Mouse (Mus musculus) limb, embryonic 11.5 days (tissue): ENCODE measurements around the gene Rxfp4. TPM values are rescaled to one million over a fixed set of nuclear protein-coding genes. Genes with fewer than 3 reads are reported as not detected.

ENCODE experiments used
- ATAC-seq: fragments of 200-750 bp; cut with Nextera tagmentation; 2 replicates; pipeline ENCODE4 v1.8.0; 2017; ENCODE audit warnings: low read depth; ENCODE audit not compliant: insufficient number of reproducible peaks, low FRiP score, low TSS enrichment
- DNase-seq: peaks from one replicate; pipeline ENCODE4 v3.0.0-alpha.2; 2015; ENCODE audit warnings: low spot score
- H3K27ac ChIP-seq: fragments of 300-500 bp; sonication (generic); replicated peaks from 2 replicates; pipeline ENCODE4 v1.5.1; 2014; ENCODE audit warnings: low read depth, mild to moderate bottlenecking, low read length
- H3K27me3 ChIP-seq: fragments of 300-500 bp; sonication (generic); 2 replicates; pipeline ENCODE4 v1.6.1; 2014; ENCODE audit warnings: mild to moderate bottlenecking, low read length, mixed read lengths; ENCODE audit not compliant: control insufficient read depth, insufficient read depth
- H3K36me3 ChIP-seq: fragments of 300-500 bp; sonication (generic); 2 replicates; pipeline ENCODE4 v1.6.1; 2014; ENCODE audit warnings: mild to moderate bottlenecking, low read length, moderate library complexity, mixed read lengths; ENCODE audit not compliant: control insufficient read depth, insufficient read depth
- H3K4me1 ChIP-seq: fragments of 300-500 bp; sonication (generic); 2 replicates; pipeline ENCODE4 v1.6.1; 2014; ENCODE audit warnings: low read length, mixed read lengths; ENCODE audit not compliant: control insufficient read depth, insufficient read depth
- H3K4me2 ChIP-seq: fragments of 300-500 bp; sonication (generic); 2 replicates; pipeline ENCODE4 v1.6.1; 2014; ENCODE audit warnings: low read depth, mild to moderate bottlenecking, moderate library complexity; ENCODE audit not compliant: severe bottlenecking
- H3K4me3 ChIP-seq: fragments of 300-500 bp; sonication (generic); 2 replicates; pipeline ENCODE4 v1.5.1; 2014; ENCODE audit warnings: low read depth, low read length
- H3K9ac ChIP-seq: fragments of 300-500 bp; sonication (generic); 2 replicates; pipeline ENCODE4 v1.6.1; 2014; ENCODE audit warnings: mild to moderate bottlenecking, low read length
- H3K9me3 ChIP-seq: fragments of 300-500 bp; sonication (generic); 2 replicates; pipeline ENCODE4 v1.6.1; 2016; ENCODE audit warnings: low read length; ENCODE audit not compliant: control insufficient read depth
- WGBS: fragments of 180-500 bp; shearing (Covaris S2); extraction: QIAGEN DNeasy Blood & Tissue Kit; methylation state at CpG from one replicate; pipeline ENCODE4 v1.1.7; 2014; 5-methylcytosine and 5-hydroxymethylcytosine counted together
- polyA plus RNA-seq: library from polyadenylated mRNA; unstranded; fragments of >200 nt; fragmentation: Nextera tagmentation; extraction: Ambion mirVana; gene quantifications from 2 replicates; pipeline ENCODE4 v1.2.1, GENCODE M21; 2014

Rxfp4 gene
- polyA plus RNA-seq, 1 experiment from 2014 or later: not detected

DNA sequence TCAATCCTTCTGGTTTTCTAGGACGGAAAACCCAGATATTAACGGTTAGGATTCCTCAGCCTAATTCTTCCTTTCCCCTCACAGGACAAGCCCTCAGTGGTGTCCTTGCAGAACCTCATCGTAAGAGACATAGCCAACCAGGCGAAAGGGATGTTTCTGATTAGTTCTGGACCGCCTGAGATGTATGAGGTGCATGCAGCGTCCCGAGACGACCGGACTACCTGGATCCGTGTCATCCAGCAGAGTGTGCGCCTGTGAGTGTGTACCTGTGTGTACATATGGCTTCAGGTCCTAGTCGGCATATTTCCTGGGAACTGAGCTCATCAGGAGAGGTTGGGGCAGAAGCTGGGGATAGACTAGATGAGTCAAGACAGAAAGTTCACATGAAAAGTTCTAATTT, 13.7 kb downstream of the Rxfp4 start:
- Histone ChIP-seq H3K36me3 (peaks cover 60% of the 10 kb centered on the region), H3K4me3 (no peak overlapping the region), H3K9me3 (no peaks in the 10 kb centered on the region), H3K9ac (no peak overlapping the region), H3K4me2 (no peak overlapping the region), H3K27ac (no peak overlapping the region), H3K4me1 (no peaks in the 10 kb centered on the region), H3K27me3 (no peaks in the 10 kb centered on the region)
- no peak for ATAC-seq
- 96% methylated on average over 12 of the region's 12 CpGs for WGBS
- no peak for DNase-seq

DNA sequence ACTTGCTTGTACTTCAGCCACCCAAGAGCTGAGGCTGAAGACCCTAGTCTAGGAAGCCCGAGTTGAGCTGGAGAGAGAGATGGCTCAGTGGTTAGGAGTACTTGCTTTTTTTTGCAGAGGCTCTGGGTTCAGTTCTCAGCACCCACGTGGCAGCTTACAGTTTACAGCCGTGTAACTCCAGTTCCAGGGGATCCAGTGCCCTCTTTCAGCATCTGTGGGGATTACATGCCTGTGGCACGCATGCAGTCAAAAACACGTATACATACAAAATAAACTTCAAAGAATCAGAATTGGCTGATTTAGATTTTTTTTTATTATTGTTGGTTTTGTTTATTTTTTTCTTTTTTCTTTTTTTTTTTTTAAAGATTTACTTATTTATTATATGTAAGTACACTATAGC, 15.8 kb downstream of the Rxfp4 start:
- Histone ChIP-seq H3K4me2 (no peak overlapping the region), H3K27ac (no peak overlapping the region), H3K27me3 (no peaks in the 10 kb centered on the region), H3K4me3 (no peak overlapping the region), H3K4me1 (no peaks in the 10 kb centered on the region), H3K9me3 (no peaks in the 10 kb centered on the region), H3K36me3 (peaks cover 61% of the 10 kb centered on the region), H3K9ac (no peak overlapping the region)
- 96% methylated on average over 5 of the region's 5 CpGs for WGBS
- no peak for ATAC-seq
- DNase-seq: no peak

DNA sequence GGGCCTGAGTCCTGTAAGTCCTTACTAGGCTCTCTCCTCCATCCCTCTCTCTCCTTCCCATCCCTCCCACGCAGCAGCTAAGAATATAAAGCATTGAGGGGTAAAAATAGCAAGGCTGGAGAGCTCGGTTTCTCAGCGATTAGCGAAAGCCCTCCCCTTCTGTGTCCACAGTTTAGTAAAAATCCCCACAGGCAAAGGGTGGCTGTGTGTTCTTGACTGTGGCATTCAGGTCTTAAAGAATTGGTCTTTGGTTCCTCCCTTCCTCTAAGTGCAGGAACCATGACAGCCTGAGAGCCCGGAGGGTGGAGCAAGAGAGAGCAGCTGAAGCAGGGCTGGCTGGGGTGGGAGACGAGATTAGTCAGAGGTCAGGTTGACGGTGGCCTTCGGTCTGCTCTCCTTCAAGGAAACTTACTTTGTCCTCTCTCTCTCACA, 16.4 kb downstream of the Rxfp4 start:
- H3K4me3 ChIP-seq: no peak overlapping the region
- no peaks in the 10 kb centered on the region for H3K27me3 ChIP-seq
- ATAC-seq: no peak
- no peak overlapping the region for H3K27ac ChIP-seq
- no peak overlapping the region for H3K9ac ChIP-seq
- WGBS: 96% methylated on average over 8 of the region's 8 CpGs
- H3K36me3 ChIP-seq: peaks cover 58% of the 10 kb centered on the region
- H3K4me1 ChIP-seq: no peaks in the 10 kb centered on the region
- no peak for DNase-seq
- H3K4me2 ChIP-seq: no peak overlapping the region
- no peaks in the 10 kb centered on the region for H3K9me3 ChIP-seq

DNA sequence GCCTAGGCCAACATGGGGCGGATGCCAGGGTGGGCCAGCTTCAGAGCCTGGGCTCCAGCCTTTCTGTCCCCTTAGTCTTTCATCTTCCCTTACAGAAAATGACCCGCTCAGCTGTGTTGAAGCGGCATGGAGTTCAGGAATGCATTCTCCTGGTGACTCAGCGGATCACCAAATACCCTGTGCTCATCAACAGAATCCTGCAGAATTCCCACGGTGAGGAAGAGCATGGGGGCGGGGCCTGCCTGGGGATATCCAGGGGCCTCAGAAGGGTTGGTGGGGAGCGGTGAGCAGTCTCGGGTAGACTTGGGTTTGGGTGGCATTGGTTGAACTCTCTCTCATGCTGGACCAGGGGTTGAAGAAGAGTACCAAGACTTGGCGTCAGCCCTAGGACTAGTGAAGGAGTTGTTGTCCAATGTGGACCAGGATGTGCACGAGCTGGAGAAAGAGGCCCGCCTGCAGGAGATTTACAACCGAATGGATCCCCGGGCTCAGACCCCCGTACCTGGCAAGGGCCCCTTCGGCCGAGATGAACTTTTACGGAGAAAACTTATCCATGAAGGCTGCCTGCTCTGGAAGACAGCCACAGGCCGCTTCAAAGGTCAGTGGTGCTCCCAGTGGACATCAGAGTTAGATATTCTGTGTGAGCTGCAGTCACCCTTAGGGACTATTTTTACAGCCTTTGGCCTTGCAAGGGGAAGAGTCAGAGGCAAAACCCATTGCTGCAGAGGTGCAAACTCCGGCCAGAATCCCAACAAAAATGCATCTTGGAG, 17.3 kb downstream of the Rxfp4 start:
- 92% methylated on average over 19 of the region's 19 CpGs for WGBS
- peaks cover 62% of the 10 kb centered on the region for H3K36me3 ChIP-seq

DNA sequence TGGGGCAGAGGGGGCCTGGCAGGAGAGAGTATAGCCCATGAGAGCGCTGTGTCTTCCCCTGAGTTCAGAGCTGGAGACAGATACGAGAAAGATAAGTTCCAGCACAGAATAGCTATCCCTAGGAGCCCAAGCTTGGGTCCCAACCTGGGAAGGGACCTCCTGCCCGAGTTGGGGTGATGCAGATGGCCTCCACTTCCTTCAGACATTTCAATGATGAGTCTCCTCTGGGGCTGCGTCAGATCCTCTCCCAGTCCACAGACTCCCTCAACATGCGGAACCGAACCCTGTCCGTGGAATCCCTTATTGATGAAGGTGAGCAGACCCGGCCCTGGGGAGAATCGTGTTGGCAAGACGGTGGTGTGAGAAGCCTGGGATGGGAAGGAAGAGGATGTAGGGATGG, 19.9 kb downstream of the Rxfp4 start:
- Histone ChIP-seq H3K27me3 (no peaks in the 10 kb centered on the region), H3K9ac (no peak overlapping the region), H3K9me3 (no peaks in the 10 kb centered on the region), H3K36me3 (peaks cover 52% of the 10 kb centered on the region), H3K4me1 (no peaks in the 10 kb centered on the region), H3K27ac (no peak overlapping the region), H3K4me2 (no peak overlapping the region), H3K4me3 (no peak overlapping the region)
- DNase-seq (no peak), ATAC-seq (no peak)
- 94% methylated on average over 10 of the region's 10 CpGs for WGBS

More for the DNA sequence above, 17.3 kb downstream of the Rxfp4 start:
- H3K9me3 ChIP-seq: no peaks in the 10 kb centered on the region
- H3K4me1 ChIP-seq: no peaks in the 10 kb centered on the region
- no peak overlapping the region for H3K4me2 ChIP-seq
- H3K4me3 ChIP-seq: no peak overlapping the region
- ATAC-seq (no peak), DNase-seq (no peak)
- H3K27ac ChIP-seq: no peak overlapping the region
- no peak overlapping the region for H3K9ac ChIP-seq
- H3K27me3 ChIP-seq: no peaks in the 10 kb centered on the region

DNA sequence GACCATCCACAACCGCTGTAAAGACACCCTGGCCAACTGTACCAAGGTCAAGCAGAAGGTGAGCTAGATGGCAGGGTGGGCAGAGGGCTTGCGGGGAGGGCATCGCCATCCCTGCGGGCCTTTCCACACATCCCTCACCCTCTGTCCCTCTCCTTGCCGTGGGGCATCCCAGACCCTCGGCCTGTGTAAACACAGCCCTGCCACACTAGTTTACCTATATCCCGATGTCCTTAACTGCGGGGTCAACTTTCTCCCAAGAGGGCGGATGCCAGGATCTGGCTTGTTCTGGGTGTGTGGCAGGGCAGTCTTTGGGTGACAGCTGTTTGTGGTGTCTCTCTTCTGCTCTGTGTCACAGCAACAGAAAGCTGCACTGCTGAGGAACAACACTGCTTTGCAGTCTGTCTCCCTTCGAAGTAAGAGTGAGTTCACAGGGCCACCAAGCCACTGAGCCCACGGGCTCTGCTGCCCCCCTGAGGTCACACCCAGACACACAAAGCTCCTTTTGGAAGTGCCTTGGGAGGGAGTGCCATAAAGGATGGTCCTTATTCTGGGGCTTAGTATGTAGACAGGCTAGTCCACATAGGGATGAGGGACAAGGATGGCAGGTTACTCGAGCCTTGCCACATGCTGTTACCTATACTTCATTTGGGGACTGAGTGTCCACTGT, 20.9 kb downstream of the Rxfp4 start:
- WGBS: 78% methylated on average over 12 of the region's 12 CpGs
- no peak for DNase-seq
- no peaks in the 10 kb centered on the region for H3K4me1 ChIP-seq
- H3K27me3 ChIP-seq: no peaks in the 10 kb centered on the region
- H3K27ac ChIP-seq: no peak overlapping the region
- no peak overlapping the region for H3K9ac ChIP-seq
- no peaks in the 10 kb centered on the region for H3K9me3 ChIP-seq
- H3K4me3 ChIP-seq: no peak overlapping the region
- H3K4me2 ChIP-seq: no peak overlapping the region
- no peak for ATAC-seq
- H3K36me3 ChIP-seq: peaks cover 50% of the 10 kb centered on the region

DNA sequence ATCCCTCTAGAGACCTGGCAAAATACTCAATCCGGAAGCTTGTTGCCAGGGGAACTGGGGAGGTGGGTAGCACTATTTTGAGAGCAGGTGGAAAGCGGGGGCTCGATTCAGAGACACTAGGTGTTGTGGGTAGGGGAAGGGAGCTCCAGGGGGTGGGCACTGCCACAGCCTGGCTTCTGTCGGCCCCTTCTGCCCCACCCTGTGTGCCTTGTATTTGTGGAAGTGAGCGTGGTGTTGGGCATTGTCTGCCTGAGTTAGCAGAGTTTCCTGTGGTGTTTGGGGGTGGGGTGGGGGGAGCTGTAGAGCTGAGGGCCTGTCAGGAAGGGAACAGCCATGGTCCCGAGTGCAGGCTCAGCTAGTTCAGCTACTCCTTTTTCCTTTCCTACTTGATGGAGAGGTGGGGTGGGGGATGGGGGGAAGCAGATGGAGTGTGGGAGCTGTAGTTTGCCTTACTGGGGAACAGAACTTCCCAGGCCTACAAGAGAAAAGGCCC, 22.0 kb downstream of the Rxfp4 start:
- Histone ChIP-seq H3K4me1 (no peaks in the 10 kb centered on the region), H3K36me3 (peaks cover 39% of the 10 kb centered on the region), H3K4me3 (no peak overlapping the region), H3K9ac (no peak overlapping the region), H3K9me3 (no peaks in the 10 kb centered on the region), H3K4me2 (no peak overlapping the region), H3K27ac (no peak overlapping the region), H3K27me3 (no peaks in the 10 kb centered on the region)
- 83% methylated on average over 6 of the region's 6 CpGs for WGBS
- DNase-seq: no peak
- ATAC-seq: no peak

DNA sequence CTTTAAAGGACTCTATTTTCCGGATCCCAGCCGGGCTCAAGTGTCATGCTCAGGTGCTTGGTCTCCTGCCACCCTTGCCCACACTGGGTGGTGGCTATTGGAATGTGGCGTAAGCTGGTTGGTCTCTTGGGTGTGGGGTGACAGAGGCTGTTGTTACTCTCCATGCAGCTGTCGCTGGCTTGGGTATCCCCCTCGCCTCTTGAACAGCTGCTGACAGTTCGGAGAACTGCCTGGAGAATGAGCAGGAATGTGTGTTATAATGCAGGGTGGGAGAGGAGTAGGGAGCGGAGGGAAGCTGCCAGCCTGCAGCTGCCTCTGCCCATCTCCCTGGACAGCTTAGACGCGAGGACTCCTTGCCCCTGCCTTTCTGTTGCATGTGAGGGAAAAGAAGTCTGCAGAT, 22.9 kb downstream of the Rxfp4 start:
- DNase-seq: no peak
- 78% methylated on average over 9 of the region's 9 CpGs for WGBS
- Histone ChIP-seq H3K4me2 (no peak overlapping the region), H3K9ac (no peak overlapping the region), H3K36me3 (peaks cover 30% of the 10 kb centered on the region), H3K9me3 (no peaks in the 10 kb centered on the region), H3K4me1 (no peaks in the 10 kb centered on the region), H3K4me3 (no peak overlapping the region), H3K27me3 (no peaks in the 10 kb centered on the region), H3K27ac (no peak overlapping the region)
- peak; percentile 57; the same call in 1 of the 2 replicates for ATAC-seq
